ENCODE assay signal across 9 mouse cellular contexts in genomic region chr9:111690484-111690855, GRCm38 (mm10). TPM values are rescaled to one million over a fixed set of nuclear protein-coding genes. Genes with fewer than 3 reads are reported as not detected.
DNase-seq lines count a peak whose midpoint lies in the region; ATAC-seq and TF ChIP-seq lines count a peak whose summit lies in the region.
"Had no signal": no experiment of that assay in that cellular context is flagged by ENCODE, and none has a peak within 500 bp of the region (broad histone marks: within the 10 kb centered on the region; RNA-seq: fewer than 3 reads in every experiment).

No protein-coding gene starts in this region.

- 6% methylated on average over 6 of the region's 6 CpGs for WGBS in kidney, embryonic 15.5 days
- 4% methylated on average over 6 of the region's 6 CpGs for WGBS in limb, embryonic 10.5 days
- WGBS in neural tube, embryonic 12.5 days = 2% methylated on average over 6 of the region's 6 CpGs

- no peak for TF ChIP-seq CTCF in embryonic fibroblast, embryonic 13.5 days (IDR thresholded peaks at IDR 0.05; ENCODE audit: borderline replicate concordance, insufficient read depth, low read length)

- peak overlapping the region; percentile 35 for H3K9ac ChIP-seq in kidney, embryonic 15.5 days
- H3K9ac ChIP-seq in neural tube, embryonic 12.5 days = peak overlapping the region; percentile 59

- H3K9me3 ChIP-seq in kidney, embryonic 15.5 days (replicated peaks) = no peaks in the 10 kb centered on the region
- H3K9me3 ChIP-seq in limb, embryonic 10.5 days (replicated peaks) = no peaks in the 10 kb centered on the region
- H3K9me3 ChIP-seq in neural tube, embryonic 12.5 days = no peaks in the 10 kb centered on the region

- peak overlapping the region; percentile 96 for H3K4me2 ChIP-seq in kidney, embryonic 15.5 days
- peak overlapping the region; percentile 99 for H3K4me2 ChIP-seq in neural tube, embryonic 12.5 days (replicated peaks)

- H3K27ac ChIP-seq in kidney, embryonic 15.5 days = no peak overlapping the region
- H3K27ac ChIP-seq in embryonic fibroblast, embryonic 13.5 days (ENCODE audit: insufficient read depth, low read length) = no peak overlapping the region
- peak overlapping the region; percentile 75 for H3K27ac ChIP-seq in limb, embryonic 10.5 days
- H3K27ac ChIP-seq in neural tube, embryonic 12.5 days = no peak overlapping the region

- H3K36me3 ChIP-seq in kidney, embryonic 15.5 days = no peaks in the 10 kb centered on the region
- no peaks in the 10 kb centered on the region for H3K36me3 ChIP-seq in limb, embryonic 10.5 days
- H3K36me3 ChIP-seq in neural tube, embryonic 12.5 days = no peaks in the 10 kb centered on the region

- ATAC-seq in kidney, embryonic 15.5 days (replicated peaks; ENCODE audit: low FRiP score) = peak; percentile 66; the same call in 1 of the 2 replicates
- peak; percentile 41 for ATAC-seq in neural tube, embryonic 12.5 days (ENCODE audit: low FRiP score, low read depth)

- H3K4me3 ChIP-seq in kidney, embryonic 15.5 days (replicated peaks) = peak overlapping the region; percentile 54
- H3K4me3 ChIP-seq in embryonic fibroblast, embryonic 13.5 days (ENCODE audit: insufficient read depth, low read length) = peak overlapping the region; percentile 24
- peak overlapping the region; percentile 70 for H3K4me3 ChIP-seq in limb, embryonic 10.5 days
- H3K4me3 ChIP-seq in neural tube, embryonic 12.5 days = peak overlapping the region; percentile 58

- DNase-seq in kidney, postnatal 25 days = no peak
- no peak for DNase-seq in limb, embryonic 10.5 days (ENCODE audit: low spot score)
- no peak for DNase-seq in adrenal gland, adult 8-10 months
- no peak for DNase-seq in cerebellum, adult 8-10 months
- DNase-seq in ovary, adult 18-20 months (ENCODE audit: low spot score) = no peak
- DNase-seq: cerebellum, adult 9-10 months had no signal

- peaks cover 10% of the 10 kb centered on the region for H3K4me1 ChIP-seq in kidney, embryonic 15.5 days
- no peaks in the 10 kb centered on the region for H3K4me1 ChIP-seq in embryonic fibroblast, embryonic 13.5 days (ENCODE audit: control insufficient read depth, insufficient read depth, low read length)
- peaks cover 13% of the 10 kb centered on the region for H3K4me1 ChIP-seq in limb, embryonic 10.5 days
- H3K4me1 ChIP-seq in neural tube, embryonic 12.5 days = peaks cover 11% of the 10 kb centered on the region; the same call in 1 of the 2 replicates

- peaks cover 25% of the 10 kb centered on the region for H3K27me3 ChIP-seq in kidney, embryonic 15.5 days
- peaks cover 44% of the 10 kb centered on the region for H3K27me3 ChIP-seq in limb, embryonic 10.5 days (ENCODE audit: low read depth, poor library complexity, severe bottlenecking)
- peaks cover 19% of the 10 kb centered on the region for H3K27me3 ChIP-seq in neural tube, embryonic 12.5 days (replicated peaks)

- no peak for TF ChIP-seq POLR2A in embryonic fibroblast, embryonic 13.5 days (IDR thresholded peaks at IDR 0.05; ENCODE audit: low read depth, low read length)

RNA-seq across cellular contexts. Expression of gene Stac, which starts 0.3 kb away (rescaled TPM):
- 2.1 and 4.7 TPM in 2 replicates for polyA plus RNA-seq in kidney, embryonic 15.5 days (2015; fragmentation: Nextera tagmentation; extraction: Ambion mirVana)
- polyA plus RNA-seq in embryonic fibroblast, embryonic 13.5 days (2011; ENCODE audit: insufficient read length, low read depth, missing spikeins) = 1.3 and 1.6 TPM in 2 replicates
- polyA plus RNA-seq in limb, embryonic 10.5 days (2016; fragmentation: Nextera tagmentation; extraction: Ambion mirVana) = 0.59 and 0.99 TPM in 2 replicates
- 2.6 and 3.7 TPM in 2 replicates for polyA plus RNA-seq in neural tube, embryonic 12.5 days (2016; fragmentation: Nextera tagmentation; extraction: Ambion mirVana)
- total RNA-seq in adrenal gland, adult 8-10 months (2022) = 10 to 100 TPM in 1 of 4 experiments, 1 to 10 TPM in 3; 5.9 to 12.0 (median 6.7) TPM
